ENCODE assay signal across 8 mouse cellular contexts in genomic region chr5:67048003-67048402, GRCm38 (mm10). TPM values are rescaled to one million over a fixed set of nuclear protein-coding genes. Genes with fewer than 3 reads are reported as not detected.
A peak's percentile ranks its signal among the peaks of the same experiment; 100 is the strongest.
DNase-seq lines count a peak whose midpoint lies in the region; ATAC-seq and TF ChIP-seq lines count a peak whose summit lies in the region.

No protein-coding gene starts in this region.

- ATAC-seq in heart, embryonic 12.5 days (ENCODE audit: insufficient number of reproducible peaks, low FRiP score): no peak
- ATAC-seq in midbrain, embryonic 13.5 days: peak; percentile 71

- peak; percentile 49 for TF ChIP-seq CTCF in C2C12 (IDR thresholded peaks at IDR 0.05; ENCODE audit: control insufficient read depth, insufficient read depth, insufficient read length)
- TF ChIP-seq CTCF in bone marrow, adult 2 months (IDR thresholded peaks at IDR 0.05; ENCODE audit: control insufficient read depth, insufficient read depth, low read length): peak; percentile 68

- no peak overlapping the region for H3K4me3 ChIP-seq in heart, embryonic 10.5 days
- no peak overlapping the region for H3K4me3 ChIP-seq in heart, embryonic 12.5 days
- H3K4me3 ChIP-seq in C2C12 (ENCODE audit: insufficient read depth, poor library complexity, severe bottlenecking): no peak overlapping the region
- H3K4me3 ChIP-seq in bone marrow, adult 2 months (replicated peaks; ENCODE audit: control insufficient read depth, low read depth, low read length): no peak overlapping the region
- no peak overlapping the region for H3K4me3 ChIP-seq in midbrain, embryonic 13.5 days (replicated peaks)

- peak; percentile 77 for DNase-seq in heart, embryonic 10.5 days (ENCODE audit: low spot score)
- DNase-seq in fibroblast of lung, adult 2 months (ENCODE audit: low read depth): peak; percentile 34
- peak; percentile 67 for DNase-seq in kidney, postnatal 10 days
- DNase-seq in yolk sac, embryonic 10.5 days (ENCODE audit: low spot score): no peak

- no peak overlapping the region for H3K27ac ChIP-seq in heart, embryonic 10.5 days
- H3K27ac ChIP-seq in heart, embryonic 12.5 days (ENCODE audit: poor library complexity, severe bottlenecking): no peak overlapping the region
- no peak overlapping the region for H3K27ac ChIP-seq in bone marrow, adult 2 months (ENCODE audit: control insufficient read depth, insufficient read depth, low read depth, low read length, poor library complexity)
- H3K27ac ChIP-seq in midbrain, embryonic 13.5 days: no peak overlapping the region

- no peaks in the 10 kb centered on the region for H3K9me3 ChIP-seq in heart, embryonic 10.5 days
- no peaks in the 10 kb centered on the region for H3K9me3 ChIP-seq in heart, embryonic 12.5 days (replicated peaks)
- H3K9me3 ChIP-seq in midbrain, embryonic 13.5 days: no peaks in the 10 kb centered on the region

- peaks cover 19% of the 10 kb centered on the region; the same call in 1 of the 2 replicates for H3K27me3 ChIP-seq in heart, embryonic 10.5 days (ENCODE audit: insufficient read depth, poor library complexity, severe bottlenecking)
- H3K27me3 ChIP-seq in heart, embryonic 12.5 days (replicated peaks): peaks cover 27% of the 10 kb centered on the region; the same call in 1 of the 2 replicates
- H3K27me3 ChIP-seq in C2C12 (ENCODE audit: control insufficient read depth, insufficient read depth, insufficient read length): peaks cover 10% of the 10 kb centered on the region
- no peaks in the 10 kb centered on the region; the same call in 1 of the 2 replicates for H3K27me3 ChIP-seq in midbrain, embryonic 13.5 days

- no peaks in the 10 kb centered on the region for H3K79me2 ChIP-seq in C2C12 (ENCODE audit: control insufficient read depth, insufficient read depth)

- 15% methylated on average over 4 of the region's 4 CpGs for WGBS in heart, embryonic 10.5 days
- 13% methylated on average over 4 of the region's 4 CpGs for WGBS in heart, embryonic 12.5 days
- WGBS in bone marrow, adult 2 months: 18% methylated on average over 4 of the region's 4 CpGs
- WGBS in midbrain, embryonic 13.5 days: 12% methylated on average over 4 of the region's 4 CpGs

- no peak overlapping the region for H3K9ac ChIP-seq in heart, embryonic 12.5 days
- no peak overlapping the region for H3K9ac ChIP-seq in midbrain, embryonic 13.5 days (replicated peaks)

- no peak for TF ChIP-seq POLR2A in bone marrow, adult 2 months (IDR thresholded peaks at IDR 0.05; ENCODE audit: borderline replicate concordance, control insufficient read depth, low read depth, low read length)

- no peak overlapping the region for H3K4me2 ChIP-seq in heart, embryonic 12.5 days
- no peak overlapping the region for H3K4me2 ChIP-seq in midbrain, embryonic 13.5 days (replicated peaks)

- no peaks in the 10 kb centered on the region for H3K4me1 ChIP-seq in heart, embryonic 10.5 days
- no peaks in the 10 kb centered on the region for H3K4me1 ChIP-seq in heart, embryonic 12.5 days (replicated peaks)
- no peaks in the 10 kb centered on the region for H3K4me1 ChIP-seq in bone marrow, adult 2 months (ENCODE audit: control insufficient read depth, insufficient read depth, low read length)
- H3K4me1 ChIP-seq in midbrain, embryonic 13.5 days (replicated peaks): no peaks in the 10 kb centered on the region

- no peaks in the 10 kb centered on the region for H3K36me3 ChIP-seq in heart, embryonic 10.5 days
- H3K36me3 ChIP-seq in heart, embryonic 12.5 days: no peaks in the 10 kb centered on the region; the same call in 1 of the 2 replicates
- H3K36me3 ChIP-seq in C2C12 (ENCODE audit: control insufficient read depth, insufficient read depth): no peaks in the 10 kb centered on the region
- peaks cover 10% of the 10 kb centered on the region for H3K36me3 ChIP-seq in midbrain, embryonic 13.5 days

- H3K79me3 ChIP-seq in C2C12 (ENCODE audit: low read depth): no peaks in the 10 kb centered on the region

- H3ac ChIP-seq in C2C12 (ENCODE audit: control insufficient read depth, insufficient read length, low read depth): no peak overlapping the region

TF ChIP-seq in C2C12, 6 proteins besides CTCF, POLR2A, EP300 and RAD21:
- no peak for TF ChIP-seq USF1 (IDR thresholded peaks at IDR 0.05; ENCODE audit: low read depth)
- TF ChIP-seq MYOG (IDR thresholded peaks at IDR 0.05; ENCODE audit: control insufficient read depth, extremely low read depth, insufficient read length): no peak
- no peak for TF ChIP-seq MYOD1 (IDR thresholded peaks at IDR 0.05; ENCODE audit: control insufficient read depth, insufficient read length, low read depth)
- no peak for TF ChIP-seq FOSL1 (IDR thresholded peaks at IDR 0.05; ENCODE audit: insufficient read depth, low read length, poor library complexity, severe bottlenecking)
- TF ChIP-seq MAX (IDR thresholded peaks at IDR 0.05): no peak
- no peak for TF ChIP-seq CEBPB (IDR thresholded peaks at IDR 0.05; ENCODE audit: low read depth)
TF ChIP-seq in C2C12: peak in this region for 0.

RNA-seq across cellular contexts. Expression of gene Phox2b, which starts 51.1 kb away (rescaled TPM):
- 0.07 and 0.89 TPM in 2 replicates for polyA plus RNA-seq in heart, embryonic 10.5 days (2016; fragmentation: Nextera tagmentation; extraction: Ambion mirVana)
- polyA plus RNA-seq in heart, embryonic 12.5 days (2016; fragmentation: Nextera tagmentation; extraction: Ambion mirVana): 0.22 TPM in 1 of 2 replicates, not detected in the other
- polyA plus RNA-seq in C2C12 (2012; fragmentation: generic; extraction: Trizol): not detected
- not detected in 2 replicates for polyA plus RNA-seq in bone marrow, adult 2 months (2011; ENCODE audit: insufficient read depth, insufficient read length, low replicate concordance, missing spikeins)
- 1.1 and 2.0 TPM in 2 replicates for polyA plus RNA-seq in midbrain, embryonic 13.5 days (2015; fragmentation: Nextera tagmentation; extraction: Ambion mirVana)
